Mouse (Mus musculus): ENCODE results near the gene Myh4. TPM values are rescaled to one million over a fixed set of nuclear protein-coding genes. Genes with fewer than 3 reads are reported as not detected.

Gene Myh4
- polyA plus RNA-seq, 1 experiment: not detected

- 88% methylated on average over 6 of the region's 6 CpGs for WGBS
- H3K27ac ChIP-seq (ENCODE audit: insufficient read depth, low read length): no peak overlapping the region
- no peak for DNase-seq (ENCODE audit: low read depth in 1 of 2, low spot score in 2 of 2)
Measured at GRCm38 (mm10) chr11:67241051-67241450, 3.2 kb downstream of the Myh4 start.

DNA sequence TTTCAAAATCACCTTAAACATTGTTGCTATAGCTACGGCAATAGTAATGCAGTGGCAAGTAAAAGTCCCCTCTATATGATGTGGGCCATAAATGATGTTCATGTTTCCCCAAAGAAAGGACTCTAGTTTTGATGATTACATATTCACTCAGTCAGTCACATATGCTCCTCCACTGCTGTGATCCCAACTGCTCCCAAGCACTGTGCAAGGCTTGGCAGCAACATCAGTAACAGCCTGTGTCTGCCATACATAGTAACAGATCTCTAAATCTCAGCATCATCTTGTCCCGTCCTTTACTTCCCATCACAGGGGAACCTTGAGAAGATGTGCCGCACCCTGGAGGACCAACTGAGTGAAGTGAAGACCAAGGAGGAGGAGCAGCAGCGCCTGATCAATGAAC is 15.9 kb downstream of the Myh4 start:
- Histone ChIP-seq H3K27ac (ENCODE audit: insufficient read depth, low read length) (no peak overlapping the region), H3K36me3 (ENCODE audit: control insufficient read depth, insufficient read depth, low read length) (no peaks in the 10 kb centered on the region), H3K27me3 (ENCODE audit: control insufficient read depth, insufficient read depth, low read length) (no peaks in the 10 kb centered on the region), H3K4me3 (ENCODE audit: extremely low read depth, insufficient read depth, insufficient read length) (no peak overlapping the region), H3K4me1 (ENCODE audit: control insufficient read depth, insufficient read depth, insufficient read length) (no peaks in the 10 kb centered on the region)
- no peak for TF ChIP-seq CTCF (IDR thresholded peaks at IDR 0.05; ENCODE audit: extremely low read depth, insufficient read depth, insufficient read length, insufficient replicate concordance)
- TF ChIP-seq POLR2A (IDR thresholded peaks at IDR 0.05; ENCODE audit: low read depth, low read length): no peak
- DNase-seq (ENCODE audit: low read depth in 1 of 2, low spot score in 2 of 2): no peak
- WGBS: 91% methylated on average over 4 of the region's 4 CpGs

More at GRCm38 (mm10) chr11:67241051-67241450, 3.2 kb downstream of the Myh4 start:
- no peaks in the 10 kb centered on the region for H3K27me3 ChIP-seq (ENCODE audit: control insufficient read depth, insufficient read depth, low read length)
- H3K4me3 ChIP-seq (ENCODE audit: extremely low read depth, insufficient read depth, insufficient read length): no peak overlapping the region
- no peaks in the 10 kb centered on the region for H3K4me1 ChIP-seq (ENCODE audit: control insufficient read depth, insufficient read depth, insufficient read length)
- H3K36me3 ChIP-seq (ENCODE audit: control insufficient read depth, insufficient read depth, low read length): no peaks in the 10 kb centered on the region
- TF ChIP-seq POLR2A (IDR thresholded peaks at IDR 0.05; ENCODE audit: low read depth, low read length) (no peak), CTCF (IDR thresholded peaks at IDR 0.05; ENCODE audit: extremely low read depth, insufficient read depth, insufficient read length, insufficient replicate concordance) (no peak)

GRCm38 (mm10) chr11:67257048-67257447 is 19.2 kb downstream of the Myh4 start:
- H3K4me1 ChIP-seq (ENCODE audit: control insufficient read depth, insufficient read depth, insufficient read length): no peaks in the 10 kb centered on the region
- no peak overlapping the region for H3K4me3 ChIP-seq (ENCODE audit: extremely low read depth, insufficient read depth, insufficient read length)
- no peaks in the 10 kb centered on the region for H3K36me3 ChIP-seq (ENCODE audit: control insufficient read depth, insufficient read depth, low read length)
- no peak for DNase-seq (ENCODE audit: low read depth in 1 of 2, low spot score in 2 of 2)
- 82% methylated on average over 7 of the region's 7 CpGs for WGBS
- no peak for TF ChIP-seq POLR2A (IDR thresholded peaks at IDR 0.05; ENCODE audit: low read depth, low read length)
- TF ChIP-seq CTCF (IDR thresholded peaks at IDR 0.05; ENCODE audit: extremely low read depth, insufficient read depth, insufficient read length, insufficient replicate concordance): no peak
- no peaks in the 10 kb centered on the region for H3K27me3 ChIP-seq (ENCODE audit: control insufficient read depth, insufficient read depth, low read length)
- no peak overlapping the region for H3K27ac ChIP-seq (ENCODE audit: insufficient read depth, low read length)

DNA sequence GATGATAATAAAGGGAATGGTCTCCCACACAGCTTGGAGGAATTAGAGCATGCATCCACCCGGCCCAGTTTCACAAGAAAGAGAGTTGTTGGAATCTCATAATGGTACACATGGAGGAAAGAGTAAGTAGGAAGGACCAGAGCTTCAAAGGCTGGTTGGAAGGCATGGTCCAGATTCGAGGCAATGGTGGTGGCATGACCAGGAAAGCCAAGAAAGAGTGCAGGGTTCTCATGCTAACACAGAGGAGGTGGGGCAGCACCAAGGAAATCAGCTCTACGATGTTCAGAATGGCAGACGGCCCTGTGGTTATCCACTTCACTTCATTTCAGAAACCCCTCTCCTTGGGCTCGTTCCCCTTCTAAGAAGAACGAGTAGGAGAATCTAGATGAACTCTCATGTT is 23.1 kb downstream of the Myh4 start:
- Histone ChIP-seq H3K36me3 (ENCODE audit: control insufficient read depth, insufficient read depth, low read length) (no peaks in the 10 kb centered on the region), H3K4me3 (ENCODE audit: extremely low read depth, insufficient read depth, insufficient read length) (no peak overlapping the region), H3K27ac (ENCODE audit: insufficient read depth, low read length) (no peak overlapping the region), H3K4me1 (ENCODE audit: control insufficient read depth, insufficient read depth, insufficient read length) (no peaks in the 10 kb centered on the region), H3K27me3 (ENCODE audit: control insufficient read depth, insufficient read depth, low read length) (no peaks in the 10 kb centered on the region)
- TF ChIP-seq CTCF (IDR thresholded peaks at IDR 0.05; ENCODE audit: extremely low read depth, insufficient read depth, insufficient read length, insufficient replicate concordance) (no peak), POLR2A (IDR thresholded peaks at IDR 0.05; ENCODE audit: low read depth, low read length) (no peak)
- DNase-seq (ENCODE audit: low read depth in 1 of 2, low spot score in 2 of 2): no peak
- WGBS: 76% methylated on average over 6 of the region's 6 CpGs

- no peak for TF ChIP-seq CTCF (IDR thresholded peaks at IDR 0.05; ENCODE audit: extremely low read depth, insufficient read depth, insufficient read length, insufficient replicate concordance)
- TF ChIP-seq POLR2A (IDR thresholded peaks at IDR 0.05; ENCODE audit: low read depth, low read length): no peak
- Histone ChIP-seq H3K27me3 (ENCODE audit: control insufficient read depth, insufficient read depth, low read length) (no peaks in the 10 kb centered on the region), H3K36me3 (ENCODE audit: control insufficient read depth, insufficient read depth, low read length) (no peaks in the 10 kb centered on the region), H3K27ac (ENCODE audit: insufficient read depth, low read length) (no peak within 1 kb of the TSS), H3K4me3 (ENCODE audit: extremely low read depth, insufficient read depth, insufficient read length) (no peak within 1 kb of the TSS), H3K4me1 (ENCODE audit: control insufficient read depth, insufficient read depth, insufficient read length) (no peaks in the 10 kb centered on the region)
- DNase-seq (ENCODE audit: low read depth in 1 of 2, low spot score in 2 of 2): no peak
- WGBS: 82% methylated on average over 10 of the region's 10 CpGs
Measured at GRCm38 (mm10) chr11:67276601-67277174, 38.9 kb downstream of the Myh4 start, which contains the start of gene Myh8. Myh8 (plus strand) TSS chr11:67277124.

DNA sequence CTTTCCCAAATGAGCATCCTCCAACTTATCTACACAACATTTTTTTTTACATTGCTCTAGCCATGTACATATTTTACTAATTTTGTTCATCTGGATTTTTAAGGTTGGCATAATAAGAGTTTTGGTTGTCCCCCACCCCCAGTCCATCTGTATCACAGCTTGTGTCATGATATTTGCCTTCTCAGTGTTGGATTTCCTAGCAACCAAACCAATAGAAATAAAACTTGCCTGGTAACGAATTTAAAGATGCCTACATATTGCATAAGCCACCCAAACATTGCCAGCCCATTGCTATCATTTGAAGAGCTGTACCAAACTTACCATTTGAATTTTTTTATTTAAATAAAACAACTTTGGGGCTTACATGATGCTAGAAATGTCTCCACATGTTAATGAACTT is 55.6 kb downstream of the Myh4 start:
- H3K4me3 ChIP-seq (ENCODE audit: extremely low read depth, insufficient read depth, insufficient read length): no peak overlapping the region
- DNase-seq (ENCODE audit: low read depth in 1 of 2, low spot score in 2 of 2): no peak
- H3K27ac ChIP-seq (ENCODE audit: insufficient read depth, low read length): no peak overlapping the region
- TF ChIP-seq POLR2A (IDR thresholded peaks at IDR 0.05; ENCODE audit: low read depth, low read length) (no peak), CTCF (IDR thresholded peaks at IDR 0.05; ENCODE audit: extremely low read depth, insufficient read depth, insufficient read length, insufficient replicate concordance) (no peak)
- H3K36me3 ChIP-seq (ENCODE audit: control insufficient read depth, insufficient read depth, low read length): no peaks in the 10 kb centered on the region
- no peaks in the 10 kb centered on the region for H3K27me3 ChIP-seq (ENCODE audit: control insufficient read depth, insufficient read depth, low read length)
- H3K4me1 ChIP-seq (ENCODE audit: control insufficient read depth, insufficient read depth, insufficient read length): no peaks in the 10 kb centered on the region
- 68% methylated on average over 1 of the region's 1 CpGs for WGBS

Other genes starting within 250 kb of the Myh4 start
- 0.65 and 0.79 TPM in 2 replicates for gene Tmem220, start 212.9 kb upstream of the Myh4 start, polyA plus RNA-seq (2012; rRNA removed)
- gene Adprm, start 185.4 kb upstream of the Myh4 start, polyA plus RNA-seq (2012; rRNA removed): 6.0 and 7.4 TPM in 2 replicates
- 1.9 and 2.0 TPM in 2 replicates for gene Sco1, start 185.4 kb upstream of the Myh4 start, polyA plus RNA-seq (2012; rRNA removed)
- gene Myh3, start 159.7 kb upstream of the Myh4 start, polyA plus RNA-seq (2012; rRNA removed): not detected in 2 replicates
- 0.01 TPM in 1 of 2 replicates, not detected in the other for gene Myh2, start 67.0 kb upstream of the Myh4 start, polyA plus RNA-seq (2012; rRNA removed)
- 0.04 and 0.08 TPM in 2 replicates for gene Myh1, start 38.0 kb upstream of the Myh4 start, polyA plus RNA-seq (2012; rRNA removed)
- gene Myh8, start 39.1 kb downstream of the Myh4 start, polyA plus RNA-seq (2012; rRNA removed): 0.06 TPM in 2 replicates
- gene Myh13, start 83.6 kb downstream of the Myh4 start, polyA plus RNA-seq (2012; rRNA removed): not detected in 2 replicates
- gene Gas7, start 217.4 kb downstream of the Myh4 start, polyA plus RNA-seq (2012; rRNA removed): 4.3 and 4.7 TPM in 2 replicates

Measured in spleen, adult 2 months (tissue).